Mouse (Mus musculus) midbrain, embryonic 16.5 days (tissue): ENCODE measurements around the gene Cenpk. TPM values are rescaled to one million over a fixed set of nuclear protein-coding genes. Genes with fewer than 3 reads are reported as not detected.
"Not testable (repeated sequence)": the region's sequence is repeated elsewhere in the genome, so short reads cannot be mapped to it uniquely, and the experiment has no call there.

Experiments used
- ATAC-seq: fragments of 200-750 bp; cut with Nextera tagmentation; 2 replicates; pipeline ENCODE4 v1.8.0; 2017; ENCODE audit warnings: moderate TSS enrichment
- H3K27ac ChIP-seq: fragments of 300-500 bp; sonication (generic); 2 replicates; pipeline ENCODE4 v1.5.1; 2014; ENCODE audit warnings: mild to moderate bottlenecking, low read length, mixed read lengths
- H3K27me3 ChIP-seq: fragments of 300-500 bp; sonication (generic); 2 replicates; pipeline ENCODE4 v1.6.1; 2014; ENCODE audit warnings: low read depth, low read length, mixed read lengths; ENCODE audit not compliant: control insufficient read depth, insufficient read depth
- H3K36me3 ChIP-seq: fragments of 300-500 bp; sonication (generic); 2 replicates; pipeline ENCODE4 v1.6.1; 2014; ENCODE audit warnings: mild to moderate bottlenecking, low read length, moderate library complexity, mixed read lengths; ENCODE audit not compliant: control insufficient read depth, insufficient read depth
- H3K4me1 ChIP-seq: fragments of 300-500 bp; sonication (generic); 2 replicates; pipeline ENCODE4 v1.6.1; 2014; ENCODE audit warnings: mild to moderate bottlenecking, low read length, mixed read lengths; ENCODE audit not compliant: control insufficient read depth, insufficient read depth
- H3K4me2 ChIP-seq: fragments of 300-500 bp; sonication (generic); 2 replicates; pipeline ENCODE4 v1.6.1; 2014; ENCODE audit warnings: mild to moderate bottlenecking, low read length, mixed read lengths
- H3K4me3 ChIP-seq: fragments of 300-500 bp; sonication (generic); 2 replicates; pipeline ENCODE4 v1.5.1; 2014; ENCODE audit warnings: low read depth, mild to moderate bottlenecking, low read length, moderate library complexity, mixed read lengths
- H3K9ac ChIP-seq: fragments of 300-500 bp; sonication (generic); 2 replicates; pipeline ENCODE4 v1.6.1; 2014; ENCODE audit warnings: low read depth, low read length, mixed read lengths
- H3K9me3 ChIP-seq: fragments of 300-500 bp; sonication (generic); replicated peaks from 2 replicates; pipeline ENCODE4 v1.6.1; 2014; ENCODE audit warnings: mild to moderate bottlenecking, low read length, mixed read lengths; ENCODE audit not compliant: control insufficient read depth, poor library complexity, severe bottlenecking
- WGBS: fragments of 180-500 bp; shearing (Covaris S2); extraction: QIAGEN DNeasy Blood & Tissue Kit; methylation state at CpG from one replicate; pipeline ENCODE4 v1.1.7; 2014; 5-methylcytosine and 5-hydroxymethylcytosine counted together
- polyA plus RNA-seq: library from polyadenylated mRNA; unstranded; fragments of >200 nt; fragmentation: Nextera tagmentation; extraction: Ambion mirVana; gene quantifications from 2 replicates; pipeline ENCODE4 v1.2.1, GENCODE M21; 2015

Gene Cenpk
- polyA plus RNA-seq: 9.6 and 10.6 TPM in 2 replicates

GRCm38 (mm10) chr13:104228384-104229066, at the start of gene Cenpk, which contains the start of gene Ppwd1:
TSS of gene Cenpk (plus strand) at chr13:104228611.
TSS of gene Ppwd1 (minus strand) at chr13:104228843.
- Histone ChIP-seq H3K4me1 (peaks cover 16% of the 10 kb centered on the region), H3K9ac (peak within 1 kb of the TSS; percentile 85), H3K36me3 (no peaks in the 10 kb centered on the region), H3K9me3 (no peaks in the 10 kb centered on the region), H3K27me3 (no peaks in the 10 kb centered on the region), H3K4me2 (peak within 1 kb of the TSS; percentile 81), H3K27ac (peak within 1 kb of the TSS; percentile 93), H3K4me3 (peak within 1 kb of the TSS; percentile 85)
- ATAC-seq: peak; percentile 100
- under 1% methylated on average over 55 of the region's 55 CpGs for WGBS

DNA sequence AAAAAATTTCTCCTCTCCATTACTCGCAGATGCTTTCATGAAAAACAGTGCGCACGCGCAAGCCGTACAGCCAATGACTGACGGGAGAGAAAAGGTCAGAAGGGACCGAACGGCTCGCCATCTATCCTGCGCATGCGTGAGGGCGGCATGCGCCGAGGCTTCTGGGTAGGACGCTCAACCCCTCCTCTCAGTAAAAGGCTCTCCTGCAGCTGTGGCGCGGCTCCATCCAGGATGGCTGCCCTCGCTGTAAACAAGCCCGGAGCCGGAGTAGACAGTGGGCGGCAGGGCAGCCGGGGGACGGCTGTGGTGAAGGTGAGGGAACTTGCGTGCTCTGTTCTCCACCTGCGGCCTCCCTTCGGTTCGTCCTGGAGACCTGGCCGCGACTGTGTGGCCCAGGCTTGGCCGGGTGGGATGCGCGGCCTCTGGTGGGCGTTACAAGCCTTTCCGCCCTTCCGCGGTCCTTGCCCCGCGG, 49.7 kb upstream of the Cenpk start, which contains the start of gene Trim23:
Trim23 (plus strand) TSS at position 148 of the 472 bp plus-strand sequence.
- Histone ChIP-seq H3K4me2 (peak within 1 kb of the TSS; percentile 87), H3K27me3 (no peaks in the 10 kb centered on the region), H3K4me3 (peak within 1 kb of the TSS; percentile 94), H3K4me1 (peaks cover 20% of the 10 kb centered on the region), H3K9me3 (no peaks in the 10 kb centered on the region), H3K36me3 (no peaks in the 10 kb centered on the region), H3K27ac (peak within 1 kb of the TSS; percentile 78), H3K9ac (peak within 1 kb of the TSS; percentile 92)
- under 1% methylated on average over 38 of the region's 38 CpGs for WGBS
- ATAC-seq: peak; percentile 99

GRCm38 (mm10) chr13:104179176-104179888, 49.1 kb upstream of the Cenpk start:
- H3K9me3 ChIP-seq: no peaks in the 10 kb centered on the region
- H3K27me3 ChIP-seq: no peaks in the 10 kb centered on the region
- 22% methylated on average over 13 of the region's 13 CpGs for WGBS
- H3K4me2 ChIP-seq: peak overlapping the region; percentile 72
- peak overlapping the region; percentile 92 for H3K9ac ChIP-seq
- peak; percentile 10 for ATAC-seq
- peak overlapping the region; percentile 77 for H3K27ac ChIP-seq
- H3K4me1 ChIP-seq: peaks cover 20% of the 10 kb centered on the region
- H3K36me3 ChIP-seq: no peaks in the 10 kb centered on the region
- H3K4me3 ChIP-seq: peak overlapping the region; percentile 94

DNA sequence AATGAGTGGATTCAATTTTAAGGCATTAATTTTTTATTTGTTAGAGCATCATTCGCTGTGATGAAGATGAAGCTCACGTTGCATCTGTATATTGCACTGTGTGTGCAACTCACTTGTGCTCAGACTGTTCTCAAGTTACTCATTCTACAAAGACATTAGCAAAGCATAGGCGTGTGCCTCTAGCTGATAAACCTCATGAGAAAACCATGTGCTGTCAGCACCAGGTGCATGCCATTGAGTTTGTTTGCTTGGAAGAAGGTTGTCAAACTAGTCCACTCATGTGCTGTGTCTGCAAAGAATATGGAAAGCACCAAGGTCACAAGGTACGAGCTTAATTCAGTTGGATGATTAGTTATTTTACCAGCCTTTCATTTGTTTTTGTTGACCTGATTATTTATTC, 41.1 kb upstream of the Cenpk start:
- H3K27ac ChIP-seq: no peak overlapping the region
- no peaks in the 10 kb centered on the region for H3K4me1 ChIP-seq
- H3K4me2 ChIP-seq: no peak overlapping the region
- H3K9ac ChIP-seq: no peak overlapping the region
- H3K9me3 ChIP-seq: no peaks in the 10 kb centered on the region
- no peak for ATAC-seq
- 92% methylated on average over 4 of the region's 4 CpGs for WGBS
- H3K4me3 ChIP-seq: no peak overlapping the region
- peaks cover 15% of the 10 kb centered on the region for H3K36me3 ChIP-seq
- no peaks in the 10 kb centered on the region for H3K27me3 ChIP-seq

DNA sequence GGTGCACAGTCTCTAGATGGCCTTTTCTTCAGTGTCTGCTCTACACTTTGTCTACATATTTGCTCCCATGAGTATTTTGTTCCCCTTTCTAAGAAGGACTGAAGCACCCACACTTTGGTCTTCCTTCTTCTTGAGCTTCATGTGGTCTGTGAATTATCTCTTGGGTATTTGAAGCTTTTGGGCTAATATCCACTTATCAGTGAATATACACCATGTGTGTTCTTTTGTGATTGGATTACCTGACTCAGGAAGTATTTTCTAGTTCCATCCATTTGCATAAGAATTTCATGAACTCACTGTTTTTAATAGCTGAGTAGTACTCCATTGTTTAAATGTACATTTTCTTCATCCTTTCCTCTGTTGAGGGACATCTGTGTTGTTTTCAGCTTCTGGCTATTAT, 32.5 kb upstream of the Cenpk start:
- H3K4me1 ChIP-seq, H3K4me3 ChIP-seq, H3K27me3 ChIP-seq, H3K4me2 ChIP-seq, H3K9me3 ChIP-seq, ATAC-seq, H3K9ac ChIP-seq, H3K27ac ChIP-seq: not testable (repeated sequence)
- H3K36me3 ChIP-seq: peaks cover 15% of the 10 kb centered on the region

DNA sequence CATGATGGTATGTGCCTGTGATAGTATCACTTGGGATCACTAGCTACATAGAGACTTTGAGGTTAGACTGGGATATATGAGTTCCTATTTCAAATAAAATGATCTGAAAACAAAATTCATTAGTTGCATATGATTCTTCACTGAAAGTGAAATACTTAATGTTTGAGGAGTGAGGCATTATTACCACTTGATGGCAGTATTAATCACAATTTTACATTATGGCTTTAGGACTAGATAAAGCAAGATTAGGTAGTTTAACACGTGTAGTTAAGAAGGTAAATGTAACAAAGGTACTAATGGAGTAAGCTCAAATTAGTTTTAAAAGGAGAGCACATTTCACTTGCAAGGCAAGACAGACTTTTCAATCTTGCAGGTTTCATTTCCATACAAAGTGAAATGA, 24.1 kb upstream of the Cenpk start:
- WGBS: 60% methylated on average over 1 of the region's 1 CpGs
- Histone ChIP-seq H3K4me2 (no peak overlapping the region), H3K9ac (no peak overlapping the region), H3K27me3 (no peaks in the 10 kb centered on the region), H3K36me3 (0 out of 2 replicates have a peak, but pooled peaks cover 3% of the 10 kb centered on the region), H3K4me1 (no peaks in the 10 kb centered on the region), H3K9me3 (no peaks in the 10 kb centered on the region), H3K27ac (no peak overlapping the region), H3K4me3 (no peak overlapping the region)
- ATAC-seq: no peak

DNA sequence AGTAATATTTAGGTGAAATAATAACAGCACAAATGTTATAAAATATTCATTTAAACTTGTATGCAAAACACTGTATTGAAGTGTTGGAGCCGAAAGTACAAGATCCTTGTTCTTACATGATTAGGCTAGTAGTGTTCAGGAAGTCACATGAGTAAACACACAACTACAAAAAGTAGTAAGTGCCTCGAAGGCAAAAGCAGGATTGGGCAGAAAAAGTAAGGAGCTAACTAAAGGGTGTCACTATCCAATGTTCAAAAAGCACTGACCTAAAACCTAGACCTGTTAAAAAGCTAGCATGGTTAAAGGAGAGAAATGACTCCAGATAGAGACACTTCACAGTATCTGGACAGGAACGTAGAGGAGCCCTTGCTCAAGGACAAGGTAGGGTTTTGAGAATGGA, 933 bp upstream of the Cenpk start:
- Histone ChIP-seq H3K9ac (no peak overlapping the region), H3K27me3 (no peaks in the 10 kb centered on the region), H3K36me3 (no peaks in the 10 kb centered on the region), H3K27ac (no peak overlapping the region), H3K9me3 (no peaks in the 10 kb centered on the region), H3K4me2 (peak overlapping the region; percentile 81), H3K4me3 (peak overlapping the region; percentile 85), H3K4me1 (peaks cover 16% of the 10 kb centered on the region)
- 74% methylated on average over 3 of the region's 3 CpGs for WGBS
- no peak for ATAC-seq

DNA sequence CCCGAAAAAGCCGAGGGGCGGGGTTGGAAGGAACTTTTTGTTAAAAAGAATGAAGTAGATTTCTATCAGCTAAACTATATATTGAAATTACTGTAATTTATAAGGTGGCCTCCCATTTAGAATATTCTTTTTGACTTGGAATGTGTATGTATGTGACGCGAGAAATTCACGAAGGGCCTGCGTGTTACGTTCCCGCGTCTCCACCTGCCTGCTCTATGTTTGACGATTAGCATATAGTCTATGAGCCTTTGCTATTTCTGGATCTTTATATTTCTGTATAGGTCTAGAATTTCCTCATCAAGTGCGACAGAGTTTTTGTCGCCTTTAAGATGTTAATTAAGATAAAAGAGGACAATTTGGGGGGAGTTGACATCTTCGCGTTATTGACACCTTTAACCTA, 770 bp downstream of the Cenpk start:
- peaks cover 16% of the 10 kb centered on the region for H3K4me1 ChIP-seq
- peak overlapping the region; percentile 85; the same call in 1 of the 2 replicates for H3K9ac ChIP-seq
- WGBS: 7% methylated on average over 15 of the region's 15 CpGs
- no peak overlapping the region for H3K27ac ChIP-seq
- no peaks in the 10 kb centered on the region for H3K9me3 ChIP-seq
- H3K4me2 ChIP-seq: peak overlapping the region; percentile 77
- no peaks in the 10 kb centered on the region for H3K27me3 ChIP-seq
- peak; percentile 36 for ATAC-seq
- H3K36me3 ChIP-seq: no peaks in the 10 kb centered on the region
- peak overlapping the region; percentile 85 for H3K4me3 ChIP-seq

DNA sequence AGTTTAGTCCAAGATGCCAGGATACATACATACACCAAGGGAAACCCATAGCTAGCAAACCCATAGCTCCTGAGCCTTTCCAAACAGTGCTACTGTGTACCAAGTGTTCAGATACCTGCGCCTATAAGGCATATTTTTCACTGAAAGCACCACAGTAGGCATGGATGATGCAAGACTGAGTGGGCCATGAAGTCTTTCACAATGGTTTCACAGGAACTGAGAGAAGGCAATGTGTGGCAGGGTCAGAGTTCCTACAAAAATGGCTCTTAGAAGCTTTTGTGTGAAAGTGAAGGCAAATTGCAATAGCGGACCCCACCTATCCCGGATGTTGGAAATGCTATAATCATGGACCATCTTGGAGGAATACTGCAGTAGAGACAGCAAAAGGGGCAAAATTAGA, 30.6 kb downstream of the Cenpk start:
- no peak for ATAC-seq
- Histone ChIP-seq H3K9ac (no peak overlapping the region), H3K9me3 (no peaks in the 10 kb centered on the region), H3K27me3 (no peaks in the 10 kb centered on the region), H3K4me1 (no peaks in the 10 kb centered on the region), H3K36me3 (no peaks in the 10 kb centered on the region), H3K4me2 (no peak overlapping the region), H3K27ac (no peak overlapping the region), H3K4me3 (no peak overlapping the region)
- WGBS: 100% methylated on average over 3 of the region's 3 CpGs
